18 mouse cellular contexts compared by ENCODE assay signal in the genomic region with DNA sequence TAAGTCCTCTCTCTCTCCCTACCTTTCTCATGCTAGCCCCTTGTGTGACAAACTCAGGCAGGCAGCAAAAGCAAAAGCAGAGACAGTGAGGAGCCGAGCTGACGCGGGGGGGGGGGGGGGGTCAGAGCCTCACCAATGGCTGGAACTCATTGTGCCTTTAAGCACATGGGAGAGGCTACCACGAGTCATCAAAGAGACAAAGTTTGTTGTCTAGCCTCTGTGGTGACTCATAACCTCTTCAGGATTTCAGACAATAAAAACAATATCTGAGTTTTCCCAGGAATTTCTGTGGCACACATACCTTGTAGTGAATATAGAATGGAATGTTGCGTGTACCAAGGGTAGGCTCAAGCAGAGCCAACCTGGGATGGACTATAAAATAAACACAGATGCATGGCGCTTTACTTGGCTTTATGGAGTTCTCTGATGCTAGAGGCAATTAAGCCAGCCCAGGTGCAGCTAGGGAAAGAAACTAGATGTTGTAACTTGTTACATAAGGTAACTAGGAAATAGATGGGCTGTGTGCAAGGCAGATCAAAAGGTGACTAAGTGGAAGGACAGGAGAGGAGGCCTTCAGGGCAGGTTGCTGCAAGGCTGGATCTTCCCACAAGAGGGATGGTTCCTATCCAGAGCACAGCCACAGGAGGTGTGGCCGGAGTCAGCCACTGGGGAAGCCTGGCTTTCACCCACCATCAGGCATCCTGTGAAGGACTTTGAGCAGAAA. TPM values are rescaled to one million over a fixed set of nuclear protein-coding genes. Genes with fewer than 3 reads are reported as not detected.
DNase-seq lines count a peak whose midpoint lies in the region; ATAC-seq and TF ChIP-seq lines count a peak whose summit lies in the region.
"Had no signal": no experiment of that assay in that cellular context is flagged by ENCODE, and none has a peak within 500 bp of the region (broad histone marks: within the 10 kb centered on the region; RNA-seq: fewer than 3 reads in every experiment).

No protein-coding gene starts in this region.

- WGBS in midbrain, embryonic 11.5 days = 75% methylated on average over 6 of the region's 7 CpGs
- WGBS in midbrain, postnatal 0 days = 90% methylated on average over 6 of the region's 7 CpGs
- 75% methylated on average over 6 of the region's 7 CpGs for WGBS in liver, embryonic 11.5 days

- TF ChIP-seq CTCF in midbrain, postnatal 0 days (IDR thresholded peaks at IDR 0.05) = no peak

- DNase-seq in midbrain, embryonic 11.5 days (ENCODE audit: low spot score, missing footprints) = peak; percentile 44
- DNase-seq in midbrain, postnatal 0 days (ENCODE audit: low spot score) = no peak
- peak; percentile 61 for DNase-seq in forelimb bud, embryonic 11.5 days (ENCODE audit: low read depth, low spot score)
- no peak for DNase-seq in liver, embryonic 11.5 days (ENCODE audit: low spot score)
- DNase-seq in spleen, adult 18-20 months = no peak
- DNase-seq in adrenal gland, postnatal 14 days = no peak
- no peak for DNase-seq in layer of hippocampus, postnatal 10 days (ENCODE audit: low spot score in 2 of 2)
- no peak for DNase-seq in testis, postnatal 14 days (ENCODE audit: low spot score)
- DNase-seq: cerebellum, adult 11-12 months; gastrocnemius, postnatal 10 days; kidney, adult 11 months; kidney, postnatal 36 days; lung, adult 2 months had no signal

- H3K9ac ChIP-seq in midbrain, embryonic 11.5 days (ENCODE audit: low read length) = no peak overlapping the region
- no peak overlapping the region for H3K9ac ChIP-seq in midbrain, postnatal 0 days (replicated peaks; ENCODE audit: low read length, poor library complexity, severe bottlenecking)
- H3K9ac ChIP-seq in liver, embryonic 11.5 days (ENCODE audit: low read depth, low read length) = 0 out of 2 replicates have a peak overlapping the region, but pooled peaks have one; percentile 20
- H3K9ac ChIP-seq: forebrain, embryonic 13.5 days; heart, embryonic 13.5 days; hindbrain, embryonic 12.5 days; midbrain, embryonic 15.5 days; neural tube, embryonic 12.5 days had no signal

- H3K36me3 ChIP-seq in midbrain, embryonic 11.5 days (ENCODE audit: control insufficient read depth, insufficient read depth, low read length) = 0 out of 2 replicates have a peak, but pooled peaks cover 2% of the 10 kb centered on the region
- peaks cover 17% of the 10 kb centered on the region for H3K36me3 ChIP-seq in midbrain, postnatal 0 days (ENCODE audit: insufficient read depth, low read length)
- H3K36me3 ChIP-seq in liver, embryonic 11.5 days (ENCODE audit: control insufficient read depth, insufficient read depth, low read length) = peaks cover 5% of the 10 kb centered on the region; the same call in 1 of the 2 replicates

- ATAC-seq in midbrain, embryonic 11.5 days (ENCODE audit: low FRiP score) = no peak
- ATAC-seq in midbrain, postnatal 0 days (ENCODE audit: low FRiP score) = no peak
- no peak for ATAC-seq in liver, embryonic 11.5 days (replicated peaks; ENCODE audit: low FRiP score)
- ATAC-seq: forebrain, embryonic 13.5 days; midbrain, embryonic 15.5 days had no signal

- no peak overlapping the region for H3K4me2 ChIP-seq in midbrain, embryonic 11.5 days
- no peak overlapping the region for H3K4me2 ChIP-seq in midbrain, postnatal 0 days (ENCODE audit: low read depth, low read length, poor library complexity, severe bottlenecking)
- no peak overlapping the region for H3K4me2 ChIP-seq in liver, embryonic 11.5 days
- H3K4me2 ChIP-seq: forebrain, embryonic 13.5 days; heart, embryonic 13.5 days; hindbrain, embryonic 12.5 days; midbrain, embryonic 15.5 days; neural tube, embryonic 12.5 days had no signal

- no peak overlapping the region for H3K27ac ChIP-seq in midbrain, embryonic 11.5 days (ENCODE audit: low read depth, low read length)
- H3K27ac ChIP-seq in midbrain, postnatal 0 days (ENCODE audit: low read depth, low read length) = no peak overlapping the region
- peak overlapping the region; percentile 32 for H3K27ac ChIP-seq in liver, embryonic 11.5 days (ENCODE audit: low read depth, low read length)
- H3K27ac ChIP-seq: forebrain, embryonic 13.5 days; heart, embryonic 13.5 days; hindbrain, embryonic 12.5 days; midbrain, embryonic 15.5 days; neural tube, embryonic 12.5 days had no signal

- H3K9me3 ChIP-seq in midbrain, embryonic 11.5 days (ENCODE audit: control insufficient read depth, low read length) = no peaks in the 10 kb centered on the region
- no peaks in the 10 kb centered on the region for H3K9me3 ChIP-seq in midbrain, postnatal 0 days (ENCODE audit: low read length)
- no peaks in the 10 kb centered on the region for H3K9me3 ChIP-seq in liver, embryonic 11.5 days (ENCODE audit: control insufficient read depth, low read length)
- H3K9me3 ChIP-seq: forebrain, embryonic 13.5 days; heart, embryonic 13.5 days; hindbrain, embryonic 12.5 days; midbrain, embryonic 15.5 days; neural tube, embryonic 12.5 days had no signal

- H3K27me3 ChIP-seq in midbrain, embryonic 11.5 days (ENCODE audit: control insufficient read depth, insufficient read depth, low read length) = no peaks in the 10 kb centered on the region
- H3K27me3 ChIP-seq in midbrain, postnatal 0 days (ENCODE audit: insufficient read depth, low read length) = no peaks in the 10 kb centered on the region
- H3K27me3 ChIP-seq in liver, embryonic 11.5 days (replicated peaks; ENCODE audit: control insufficient read depth, insufficient read depth, low read length) = no peaks in the 10 kb centered on the region; the same call in 1 of the 2 replicates
- H3K27me3 ChIP-seq: forebrain, embryonic 13.5 days; heart, embryonic 13.5 days; hindbrain, embryonic 12.5 days; midbrain, embryonic 15.5 days; neural tube, embryonic 12.5 days had no signal

- no peak overlapping the region for H3K4me3 ChIP-seq in midbrain, embryonic 11.5 days (ENCODE audit: low read depth, low read length)
- H3K4me3 ChIP-seq in midbrain, postnatal 0 days (ENCODE audit: low read depth, low read length) = no peak overlapping the region
- no peak overlapping the region for H3K4me3 ChIP-seq in liver, embryonic 11.5 days (ENCODE audit: low read depth, low read length)
- H3K4me3 ChIP-seq: forebrain, embryonic 13.5 days; heart, embryonic 13.5 days; hindbrain, embryonic 12.5 days; midbrain, embryonic 15.5 days; neural tube, embryonic 12.5 days had no signal

- H3K4me1 ChIP-seq in midbrain, embryonic 11.5 days (ENCODE audit: control insufficient read depth, insufficient read depth, low read length) = no peaks in the 10 kb centered on the region
- H3K4me1 ChIP-seq in midbrain, postnatal 0 days (ENCODE audit: insufficient read depth, low read length) = no peaks in the 10 kb centered on the region
- peaks cover 57% of the 10 kb centered on the region for H3K4me1 ChIP-seq in liver, embryonic 11.5 days (replicated peaks; ENCODE audit: control insufficient read depth, insufficient read depth, low read length)
- H3K4me1 ChIP-seq: forebrain, embryonic 13.5 days; neural tube, embryonic 12.5 days had no signal

RNA-seq across cellular contexts. Expression of gene Mylip, which starts 12.9 kb away (rescaled TPM):
- polyA plus RNA-seq in midbrain, embryonic 11.5 days (2014; fragmentation: Nextera tagmentation; extraction: Ambion mirVana) = 3.9 and 4.3 TPM in 2 replicates
- total RNA-seq in midbrain, postnatal 0 days (2014; rRNA removed) = 11.1 and 16.6 TPM in 2 replicates
- 2.9 and 3.7 TPM in 2 replicates for polyA plus RNA-seq in midbrain, postnatal 0 days (2015; fragmentation: Nextera tagmentation; extraction: Ambion mirVana)
- 3.1 and 4.4 TPM in 2 replicates for polyA plus RNA-seq in liver, embryonic 11.5 days (2014; fragmentation: Nextera tagmentation; extraction: Ambion mirVana)
- 22.7 and 32.0 TPM in 2 replicates for total RNA-seq in adrenal gland, postnatal 14 days (2021)
- 10 to 100 TPM; 26.1 to 31.4 TPM for total RNA-seq in layer of hippocampus, postnatal 10 days (2021)

Comparison
In these comparisons a context has a peak if more than half of its experiments do, and no peak if none do; other contexts are left out.
1. DNase-seq: peak in midbrain, embryonic 11.5 days (single experiment) and forelimb bud, embryonic 11.5 days (single experiment); none in midbrain, postnatal 0 days (single experiment), liver, embryonic 11.5 days (single experiment), spleen, adult 18-20 months (0 of 2), adrenal gland, postnatal 14 days (single experiment), layer of hippocampus, postnatal 10 days (0 of 2) and testis, postnatal 14 days (single experiment).